Mouse (Mus musculus) G1E (cell line): ENCODE data around the gene Fam133b. TPM values are rescaled to one million over a fixed set of nuclear protein-coding genes. Genes with fewer than 3 reads are reported as not detected.
A peak's percentile ranks its signal among the peaks of the same experiment; 100 is the strongest.
"Not testable (repeated sequence)": the region's sequence is repeated elsewhere in the genome, so short reads cannot be mapped to it uniquely, and the experiment has no call there.

Experiments
- ATAC-seq: 2 replicates; pipeline ENCODE4 v1.8.0; 2016; ENCODE audit warnings: mild to moderate bottlenecking; ENCODE audit not compliant: insufficient number of reproducible peaks, poor library complexity, low FRiP score, severe bottlenecking; ENCODE audit errors: extremely low read depth
- DNase-seq: peaks from one replicate; pipeline ENCODE4 v3.0.0; 2012; ENCODE audit warnings: low spot score
- H3K27me3 ChIP-seq: 2 replicates; pipeline ENCODE4 v1.6.1; 2012; ENCODE audit warnings: mild to moderate bottlenecking, low read length, inconsistent platforms; ENCODE audit not compliant: insufficient read depth
- H3K36me3 ChIP-seq: replicated peaks from 2 replicates; pipeline ENCODE3; 2012; ENCODE audit warnings: mild to moderate bottlenecking, inconsistent platforms
- H3K4me1 ChIP-seq: 2 replicates; pipeline ENCODE4 v1.6.1; 2012; ENCODE audit warnings: low read depth, low read length, inconsistent platforms, mixed read lengths; ENCODE audit not compliant: insufficient read depth
- H3K4me3 ChIP-seq: 2 replicates; pipeline ENCODE4 v1.5.1; 2012; ENCODE audit warnings: low read depth, mild to moderate bottlenecking, inconsistent platforms, low read length, moderate library complexity, mixed read lengths
- H3K9me3 ChIP-seq: replicated peaks from 2 replicates; pipeline ENCODE4 v1.6.1; 2012; ENCODE audit warnings: inconsistent platforms
- CTCF ChIP-seq: IDR thresholded peaks from 2 replicates; pipeline ENCODE4 v1.5.1; 2012; ENCODE audit warnings: low read depth, low read length, inconsistent platforms, mixed read lengths
- GATA1 ChIP-seq: IDR thresholded peaks from 2 replicates; pipeline ENCODE4 v1.6.1; 2012; ENCODE audit warnings: borderline replicate concordance, low read length, inconsistent platforms, mixed read lengths
- GATA2 ChIP-seq: IDR thresholded peaks from 2 replicates; pipeline ENCODE4 v1.6.1; 2012; ENCODE audit warnings: low read depth, low read length, inconsistent platforms, borderline replicate concordance
- POLR2AphosphoS5 ChIP-seq: IDR thresholded peaks from 2 replicates; pipeline ENCODE4 v1.6.1; 2012; ENCODE audit warnings: low read depth, low read length, inconsistent platforms; ENCODE audit not compliant: insufficient replicate concordance
- TAL1 ChIP-seq: conservative IDR thresholded peaks from 2 replicates; pipeline ENCODE4 v1.6.1; 2012; ENCODE audit warnings: low read depth, low read length, inconsistent platforms, mixed read lengths
- polyA plus RNA-seq: library from polyadenylated mRNA; stranded (reverse); fragments of >175 nt; gene quantifications from 2 replicates; pipeline ENCODE4 v1.2.3, GENCODE M21; 2012
- total RNA-seq, 2 experiments: library from RNA; stranded (forward) in 1 of 2; stranded (reverse) in 1 of 2; fragments of 200-1000 nt in 1 of 2; fragments of >200 nt in 1 of 2; fragmentation: Nextera tagmentation in 1 of 2; gene quantifications; 2 replicates each; pipeline ENCODE4 v1.2.3; 2014 to 2017

The Fam133b gene
- total and polyA plus RNA-seq, 3 experiments, result 16.9 to 76.2 (median 59.0) TPM

DNA sequence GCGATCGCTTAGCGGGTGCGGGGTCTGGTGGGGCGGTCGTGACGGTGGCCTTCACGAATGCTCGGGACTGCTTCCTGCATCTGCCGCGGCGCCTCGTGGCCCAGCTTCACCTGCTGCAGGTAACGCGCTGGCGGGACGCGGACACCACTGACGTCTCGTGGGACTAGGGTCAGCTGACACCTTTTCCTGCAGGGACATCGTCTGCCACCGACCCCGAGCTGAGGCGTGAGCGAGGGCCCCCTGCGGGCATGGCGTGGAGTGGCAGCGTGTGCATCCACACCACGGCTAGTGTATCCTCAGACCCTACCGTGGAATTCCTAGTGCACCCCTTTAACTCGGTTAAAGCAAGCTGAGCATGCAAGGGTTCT lies 52.8 kb downstream of the Fam133b start, which contains the start of gene Rbm48:
Gene Rbm48, minus strand, starts transcription at position 187 of the 368 bp plus-strand sequence.
- TF ChIP-seq GATA2 (no peak), CTCF (peak; percentile 85), GATA1 (no peak)

DNA sequence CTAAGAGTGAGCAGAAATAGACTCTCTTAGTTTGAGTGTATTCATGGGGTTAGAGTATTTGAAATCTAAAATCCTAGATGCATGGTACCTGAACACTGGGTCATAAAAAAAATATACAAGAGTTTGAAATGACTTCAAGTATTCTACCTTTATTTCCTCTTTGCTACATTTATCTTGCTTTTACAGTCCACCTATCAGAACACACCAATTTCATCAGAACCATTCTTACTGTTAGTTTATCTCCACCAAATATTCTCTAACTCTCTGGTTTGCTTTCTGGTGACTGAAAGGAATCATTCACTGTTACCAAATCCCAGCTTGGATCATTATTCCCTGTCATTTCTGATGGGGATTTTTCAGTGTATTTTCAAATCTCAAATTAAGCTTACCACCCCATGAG lies 53.5 kb downstream of the Fam133b start:
- DNase-seq, result no peak
- no peak for ATAC-seq
- peak overlapping the region; percentile 82 for H3K4me3 ChIP-seq
- peaks cover 46% of the 10 kb centered on the region for H3K36me3 ChIP-seq
- no peaks in the 10 kb centered on the region for H3K27me3 ChIP-seq
- no peaks in the 10 kb centered on the region for H3K9me3 ChIP-seq
- no peak for TF ChIP-seq POLR2AphosphoS5
- TF ChIP-seq GATA2, result no peak
- TF ChIP-seq CTCF, result no peak
- no peak for TF ChIP-seq GATA1
- TF ChIP-seq TAL1, result no peak
- peaks cover 34% of the 10 kb centered on the region for H3K4me1 ChIP-seq

More for the DNA sequence above, 52.8 kb downstream of the Fam133b start, which contains the start of gene Rbm48:
- DNase-seq, result peak; percentile 77
- H3K36me3 ChIP-seq, result peaks cover 53% of the 10 kb centered on the region
- ATAC-seq, result peak; percentile 45
- H3K4me3 ChIP-seq, result peak within 1 kb of the TSS; percentile 82
- H3K27me3 ChIP-seq, result no peaks in the 10 kb centered on the region
- H3K4me1 ChIP-seq, result peaks cover 34% of the 10 kb centered on the region
- no peaks in the 10 kb centered on the region for H3K9me3 ChIP-seq

DNA sequence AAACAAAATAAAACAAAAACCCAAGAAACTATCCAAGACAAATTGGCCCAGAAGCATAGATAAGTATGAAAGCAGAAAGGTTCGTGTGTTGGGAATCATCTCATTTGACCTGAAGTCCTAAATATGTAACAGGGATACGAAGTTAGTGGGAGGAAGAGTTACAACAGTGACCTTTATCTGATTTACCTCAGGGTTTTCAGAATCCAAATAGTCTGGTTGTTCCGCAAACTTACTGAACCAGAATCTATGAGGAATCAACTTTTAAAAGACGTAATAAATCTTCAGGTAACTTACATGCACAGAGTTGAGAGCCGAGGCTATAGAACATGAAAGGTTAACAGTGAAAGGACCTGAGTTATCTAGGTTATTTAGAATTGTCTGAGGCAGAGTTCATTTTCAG lies 55.1 kb downstream of the Fam133b start:
- no peak overlapping the region for H3K4me3 ChIP-seq
- peaks cover 34% of the 10 kb centered on the region for H3K4me1 ChIP-seq
- H3K36me3 ChIP-seq, result peaks cover 35% of the 10 kb centered on the region
- ATAC-seq, result no peak
- no peaks in the 10 kb centered on the region for H3K27me3 ChIP-seq
- no peak for TF ChIP-seq TAL1
- no peak for TF ChIP-seq CTCF
- TF ChIP-seq GATA2, result no peak
- TF ChIP-seq POLR2AphosphoS5, result no peak
- TF ChIP-seq GATA1, result no peak
- no peaks in the 10 kb centered on the region for H3K9me3 ChIP-seq
- no peak for DNase-seq

DNA sequence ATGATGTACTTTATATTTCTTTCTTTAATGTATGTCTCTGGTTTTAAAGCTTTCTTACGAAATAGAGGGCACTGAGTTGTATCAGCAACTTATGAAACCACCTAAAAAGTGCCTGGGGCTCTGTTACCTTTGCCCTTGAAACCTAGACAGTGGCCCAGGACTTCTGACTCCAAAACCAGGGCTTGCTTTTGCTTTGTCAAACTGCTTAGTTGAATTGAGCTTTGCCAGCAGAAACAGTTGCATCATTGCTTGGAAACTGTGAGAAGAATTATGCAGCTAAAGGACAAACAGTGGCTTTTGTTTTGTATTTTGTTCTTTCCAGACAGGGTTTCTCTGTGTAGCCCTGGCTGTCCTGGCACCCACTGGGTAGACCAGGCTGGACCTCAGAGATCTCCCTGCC lies 56.7 kb downstream of the Fam133b start:
- Histone ChIP-seq H3K4me3 (no peak overlapping the region), H3K27me3 (no peaks in the 10 kb centered on the region), H3K4me1 (peaks cover 19% of the 10 kb centered on the region), H3K9me3 (no peaks in the 10 kb centered on the region), H3K36me3 (peaks cover 40% of the 10 kb centered on the region)
- DNase-seq (no peak), ATAC-seq (no peak)
- no peak for TF ChIP-seq GATA1
- TF ChIP-seq GATA2, result no peak
- no peak for TF ChIP-seq CTCF
- TF ChIP-seq POLR2AphosphoS5, result no peak
- no peak for TF ChIP-seq TAL1

DNA sequence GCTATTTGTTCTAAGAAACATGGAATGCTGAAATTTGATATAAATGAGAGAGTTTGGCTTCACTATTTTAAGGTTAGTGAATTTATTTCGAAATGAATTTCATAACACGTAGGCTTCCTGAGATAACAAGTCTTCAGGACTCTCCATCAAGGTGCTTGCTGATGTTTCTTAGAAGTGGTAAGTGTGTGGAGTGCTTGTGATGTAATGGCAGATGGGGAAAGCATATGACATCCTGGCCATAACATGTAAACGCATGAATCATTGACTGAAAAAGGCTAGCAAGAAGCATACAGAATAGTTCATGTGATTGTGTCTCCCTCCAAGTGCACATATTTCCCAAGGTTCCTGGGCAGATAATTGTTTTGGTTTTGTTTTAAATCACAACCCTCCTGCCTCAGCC lies 57.2 kb downstream of the Fam133b start:
- no peak for TF ChIP-seq GATA1
- TF ChIP-seq CTCF, result no peak
- TF ChIP-seq POLR2AphosphoS5, result no peak
- no peak for TF ChIP-seq GATA2
- no peak for TF ChIP-seq TAL1
- peaks cover 45% of the 10 kb centered on the region for H3K36me3 ChIP-seq
- no peak for ATAC-seq

DNA sequence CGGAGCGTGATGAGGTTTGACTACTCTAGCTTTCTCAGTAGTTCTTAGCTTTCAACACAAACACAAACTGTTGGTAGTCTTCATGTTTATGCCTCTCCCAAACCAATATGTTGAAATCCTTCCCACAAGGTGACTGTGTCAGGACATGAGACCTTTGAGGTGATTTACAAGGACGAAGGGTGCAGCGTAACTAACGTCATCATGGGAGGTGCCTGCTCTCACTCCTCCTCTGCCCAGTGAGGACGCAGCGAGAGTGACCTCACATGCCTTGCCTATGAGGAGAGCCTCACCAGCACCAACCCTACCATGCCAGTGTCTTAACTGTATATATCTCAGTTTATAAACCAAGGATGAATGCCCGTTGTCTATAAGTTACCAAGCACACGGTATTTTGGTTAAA lies 63.5 kb downstream of the Fam133b start:
- ATAC-seq (no peak), DNase-seq (no peak)
- Histone ChIP-seq H3K27me3 (no peaks in the 10 kb centered on the region), H3K36me3 (peaks cover 64% of the 10 kb centered on the region), H3K9me3 (no peaks in the 10 kb centered on the region), H3K4me1 (no peaks in the 10 kb centered on the region), H3K4me3 (no peak overlapping the region)
- no peak for TF ChIP-seq GATA2
- no peak for TF ChIP-seq TAL1
- no peak for TF ChIP-seq GATA1
- TF ChIP-seq POLR2AphosphoS5, result no peak
- no peak for TF ChIP-seq CTCF

More for the DNA sequence above, 57.2 kb downstream of the Fam133b start:
- Histone ChIP-seq H3K9me3 (no peaks in the 10 kb centered on the region), H3K27me3 (no peaks in the 10 kb centered on the region), H3K4me1 (peaks cover 18% of the 10 kb centered on the region), H3K4me3 (no peak overlapping the region)
- DNase-seq, result no peak

DNA sequence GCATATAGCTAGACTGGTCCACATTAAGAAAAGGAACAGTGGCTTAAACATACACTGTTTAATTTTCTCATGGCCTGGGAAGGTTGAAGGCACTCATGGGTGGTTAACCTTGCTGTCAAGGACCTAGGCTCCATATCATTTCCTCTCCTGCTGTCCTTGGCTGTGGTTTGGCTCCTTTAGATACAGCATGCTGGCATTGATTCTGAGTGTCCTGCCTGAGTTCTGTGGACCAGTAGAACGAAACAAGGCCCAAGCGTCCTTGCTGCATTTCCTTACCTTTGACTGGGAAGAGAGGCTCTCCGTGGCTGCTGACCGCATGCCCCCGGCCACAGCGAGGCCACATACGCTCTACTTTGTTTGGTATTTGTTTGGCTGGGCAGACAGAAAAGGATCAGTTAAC lies 65.6 kb downstream of the Fam133b start:
- ATAC-seq (no peak), DNase-seq (no peak)
- no peaks in the 10 kb centered on the region for H3K27me3 ChIP-seq
- no peaks in the 10 kb centered on the region for H3K4me1 ChIP-seq
- no peaks in the 10 kb centered on the region for H3K9me3 ChIP-seq
- TF ChIP-seq GATA1, result no peak
- no peak for TF ChIP-seq TAL1
- TF ChIP-seq CTCF, result no peak
- TF ChIP-seq POLR2AphosphoS5, result no peak
- no peak for TF ChIP-seq GATA2
- peaks cover 63% of the 10 kb centered on the region for H3K36me3 ChIP-seq
- H3K4me3 ChIP-seq, result no peak overlapping the region

DNA sequence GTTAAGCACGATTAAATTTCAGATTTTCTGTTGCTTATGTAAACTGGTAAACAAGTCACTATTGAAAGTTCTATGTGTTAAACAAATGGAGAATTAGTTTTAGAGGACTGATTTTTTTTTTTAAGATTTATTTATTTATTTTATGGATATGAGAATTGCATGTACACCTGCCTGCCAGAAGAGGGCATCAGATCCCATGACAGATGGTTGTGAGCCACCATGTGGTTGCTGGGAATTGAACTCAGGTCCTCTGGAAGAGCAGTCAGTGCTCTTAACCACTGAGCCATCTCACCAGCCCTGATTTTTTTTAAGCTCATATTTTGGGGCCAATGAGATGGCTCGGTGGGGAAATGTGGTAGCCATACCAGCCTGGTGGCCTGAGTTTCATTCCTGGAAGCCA lies 68.2 kb downstream of the Fam133b start:
- H3K36me3 ChIP-seq, result peaks cover 57% of the 10 kb centered on the region
- ATAC-seq, result not testable (repeated sequence)

More for the DNA sequence above, 68.2 kb downstream of the Fam133b start:
- not testable (repeated sequence) for H3K4me1 ChIP-seq, H3K4me3 ChIP-seq, H3K27me3 ChIP-seq, DNase-seq, H3K9me3 ChIP-seq
